Mouse (Mus musculus): ENCODE data around the gene Hnrnpa2b1. TPM values are rescaled to one million over a fixed set of nuclear protein-coding genes. Genes with fewer than 3 reads are reported as not detected.

Gene Hnrnpa2b1
- 31.7 and 39.8 TPM in 2 replicates for polyA plus RNA-seq (2012; rRNA removed)

DNA sequence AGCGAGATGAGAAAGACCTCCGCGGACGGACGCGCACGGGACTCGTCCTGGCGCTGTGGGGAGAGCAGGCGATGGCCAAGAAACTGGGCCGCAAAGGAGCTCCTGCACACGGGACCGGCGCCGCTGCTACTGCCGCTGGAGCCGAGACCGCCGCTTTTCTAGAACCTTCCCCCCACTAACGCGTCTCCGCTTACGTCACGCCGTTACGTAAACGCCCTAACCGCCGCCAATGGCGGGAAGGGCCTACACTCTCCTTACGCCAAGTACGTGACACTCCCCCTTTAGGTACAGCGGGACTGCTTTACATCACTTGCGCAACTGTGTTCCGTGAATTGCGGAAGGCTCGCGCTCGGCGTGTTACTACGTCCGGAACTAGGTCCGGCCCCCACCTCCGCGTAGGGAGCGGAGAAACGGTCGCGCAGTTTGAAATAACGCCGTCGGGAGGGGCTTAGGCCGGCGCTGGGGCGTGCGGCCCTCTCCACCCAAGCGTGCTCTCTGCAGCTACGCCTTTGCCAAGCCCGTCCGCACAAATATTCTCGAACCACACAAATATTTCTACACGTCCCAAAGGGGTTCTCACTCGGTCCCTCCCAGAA is at the start of gene Hnrnpa2b1:
Gene Hnrnpa2b1 (minus strand): TSS at position 180 of the 596 bp plus-strand sequence.

DNA sequence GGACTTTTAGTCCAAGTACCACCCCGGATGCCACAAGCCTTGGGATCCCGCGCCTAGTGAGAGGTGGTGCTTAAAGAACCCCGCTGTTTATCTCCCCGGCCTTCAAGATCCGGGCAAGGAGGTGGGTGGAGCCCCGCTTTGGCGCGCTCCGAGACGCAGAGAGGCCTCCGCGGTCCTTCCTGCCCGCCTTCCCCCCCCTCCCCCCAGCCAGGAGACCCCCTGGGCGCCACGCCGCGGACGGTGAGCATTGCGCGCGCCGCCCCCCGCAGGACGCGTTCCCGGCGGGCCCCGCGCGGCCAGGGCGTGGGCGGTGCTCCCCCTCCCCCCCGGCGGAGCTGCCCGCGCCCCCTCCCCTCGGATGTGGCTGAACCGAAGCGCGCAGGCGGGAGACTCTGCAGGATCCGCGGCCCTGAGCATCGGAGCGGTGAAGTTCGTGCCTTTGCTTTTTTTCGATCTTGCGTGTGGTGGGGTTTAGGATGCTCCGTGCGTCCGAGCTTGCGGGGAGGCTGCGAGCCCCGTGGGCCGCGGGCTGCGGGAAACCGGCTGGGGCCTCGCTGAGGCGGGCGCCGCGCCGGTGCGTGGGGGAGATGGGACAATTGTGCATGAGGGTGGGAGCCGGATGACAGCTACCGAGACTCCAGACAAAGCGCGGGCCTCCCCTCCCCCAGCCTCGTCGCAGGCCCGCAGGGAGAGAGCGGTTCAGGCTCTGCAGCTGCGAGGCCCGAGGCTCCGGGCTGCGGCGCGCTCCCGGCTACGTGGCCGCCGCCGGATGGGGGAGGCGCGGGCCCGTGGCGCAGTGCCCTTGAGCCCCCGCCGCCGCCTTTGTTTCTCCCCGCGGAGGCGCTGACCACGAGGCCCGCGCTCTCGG is 851 bp upstream of the Hnrnpa2b1 start, which contains the start of gene Cbx3:
Gene Cbx3 (plus strand): TSS at position 50 of the 868 bp plus-strand sequence.

DNA sequence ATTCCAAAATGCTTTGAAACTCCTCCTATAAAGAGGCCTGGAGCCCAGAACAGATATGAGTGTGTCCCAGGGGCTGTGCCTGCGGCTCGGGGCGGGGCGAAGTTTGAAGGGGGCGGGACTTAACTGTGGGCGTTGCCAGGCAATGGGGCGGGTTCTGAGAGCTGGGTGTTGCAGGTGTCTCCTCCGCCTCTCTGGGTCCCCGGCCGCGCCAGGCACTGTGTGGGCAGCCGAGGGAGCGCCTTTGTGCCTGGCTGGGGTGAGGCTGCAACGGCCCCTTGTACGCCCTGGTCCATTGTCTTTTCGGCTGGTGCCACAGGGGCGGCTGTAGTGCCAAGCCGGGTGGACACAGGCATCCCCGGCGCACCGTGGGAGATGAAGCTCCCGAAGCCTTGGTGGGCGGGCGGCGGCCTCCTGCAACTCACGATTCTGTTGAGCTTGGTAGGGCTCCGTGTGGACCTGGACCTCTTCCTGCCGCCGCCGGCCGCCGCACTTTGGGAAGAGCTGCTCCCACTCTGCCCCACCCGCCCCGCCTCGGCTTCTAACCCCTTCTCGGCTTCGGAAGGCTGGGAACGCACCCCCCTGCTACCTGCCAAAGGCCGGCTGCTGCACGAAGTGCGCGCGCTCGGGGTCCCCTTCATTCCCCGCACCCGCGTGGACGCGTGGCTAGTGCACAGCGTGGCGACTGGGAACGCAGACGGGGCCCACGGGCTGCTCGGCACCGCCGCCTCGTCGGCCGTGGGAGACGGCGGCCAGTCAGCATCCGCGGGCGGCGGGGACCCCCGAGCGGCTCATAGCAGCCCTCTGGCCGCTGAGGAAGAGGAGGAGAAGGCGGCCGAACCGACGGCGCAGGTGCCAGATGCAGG is 36.9 kb downstream of the Hnrnpa2b1 start, which contains the start of gene Nfe2l3:
Gene Nfe2l3 (plus strand): TSS at position 136 of the 863 bp plus-strand sequence.

Other genes with a start within 250 kb of the Hnrnpa2b1 start
- 2.2 and 2.6 TPM in 2 replicates for gene Nfe2l3, start 37.2 kb downstream of the Hnrnpa2b1 start, polyA plus RNA-seq (2012; rRNA removed)
- gene Cbx3, start 466 bp upstream of the Hnrnpa2b1 start, polyA plus RNA-seq (2012; rRNA removed) = 3.5 and 4.2 TPM in 2 replicates
- gene Snx10, start 54.0 kb upstream of the Hnrnpa2b1 start, polyA plus RNA-seq (2012; rRNA removed) = 0.67 and 1.7 TPM in 2 replicates